Mouse (Mus musculus) liver, embryonic 13.5 days (tissue): ENCODE measurements around the gene Cplx1. TPM values are rescaled to one million over a fixed set of nuclear protein-coding genes. Genes with fewer than 3 reads are reported as not detected.
"Not testable (repeated sequence)": the region's sequence is repeated elsewhere in the genome, so short reads cannot be mapped to it uniquely, and the experiment has no call there.

Experiments used
- ATAC-seq: fragments of 200-750 bp; cut with Nextera tagmentation; 2 replicates; pipeline ENCODE4 v1.8.0; 2017; ENCODE audit warnings: low read depth, mild to moderate bottlenecking, moderate number of reproducible peaks, moderate library complexity
- DNase-seq: peaks from one replicate; pipeline ENCODE4 v3.0.0; 2022
- H3K27ac ChIP-seq: fragments of 300-500 bp; sonication (generic); 2 replicates; pipeline ENCODE4 v1.5.1; 2015; ENCODE audit warnings: moderate library complexity, mild to moderate bottlenecking, inconsistent platforms
- H3K27me3 ChIP-seq: fragments of 300-500 bp; sonication (generic); 2 replicates; pipeline ENCODE4 v1.6.1; 2015; ENCODE audit warnings: mild to moderate bottlenecking, inconsistent platforms
- H3K36me3 ChIP-seq: fragments of 300-500 bp; sonication (generic); 2 replicates; pipeline ENCODE4 v1.6.1; 2015; ENCODE audit warnings: mild to moderate bottlenecking, inconsistent platforms
- H3K4me1 ChIP-seq: fragments of 300-500 bp; sonication (generic); replicated peaks from 2 replicates; pipeline ENCODE4 v1.6.1; 2015; ENCODE audit warnings: inconsistent platforms
- H3K4me2 ChIP-seq: fragments of 300-500 bp; sonication (generic); 2 replicates; pipeline ENCODE4 v1.6.1; 2015; ENCODE audit warnings: inconsistent platforms, mild to moderate bottlenecking, moderate library complexity
- H3K4me3 ChIP-seq: fragments of 300-500 bp; sonication (generic); replicated peaks from 2 replicates; pipeline ENCODE4 v1.5.1; 2015; ENCODE audit warnings: mild to moderate bottlenecking, inconsistent platforms
- H3K9ac ChIP-seq: fragments of 300-500 bp; sonication (generic); 2 replicates; pipeline ENCODE4 v1.6.1; 2015; ENCODE audit warnings: mild to moderate bottlenecking, inconsistent platforms
- H3K9me3 ChIP-seq: fragments of 300-500 bp; sonication (generic); replicated peaks from 2 replicates; pipeline ENCODE4 v1.6.1; 2016; ENCODE audit warnings: inconsistent platforms
- WGBS: fragments of 180-500 bp; shearing (Covaris S2); methylation state at CpG from one replicate; pipeline ENCODE4 v1.1.7; 2015; ENCODE audit not compliant: insufficient replicate concordance; 5-methylcytosine and 5-hydroxymethylcytosine counted together
- polyA plus RNA-seq: library from polyadenylated mRNA; unstranded; fragments of >200 nt; fragmentation: Nextera tagmentation; extraction: Ambion mirVana; gene quantifications from 2 replicates; pipeline ENCODE4 v1.2.1, GENCODE M21; 2015

Cplx1 gene
- polyA plus RNA-seq, 1 experiment from 2014 or later: 0.06 TPM

DNA sequence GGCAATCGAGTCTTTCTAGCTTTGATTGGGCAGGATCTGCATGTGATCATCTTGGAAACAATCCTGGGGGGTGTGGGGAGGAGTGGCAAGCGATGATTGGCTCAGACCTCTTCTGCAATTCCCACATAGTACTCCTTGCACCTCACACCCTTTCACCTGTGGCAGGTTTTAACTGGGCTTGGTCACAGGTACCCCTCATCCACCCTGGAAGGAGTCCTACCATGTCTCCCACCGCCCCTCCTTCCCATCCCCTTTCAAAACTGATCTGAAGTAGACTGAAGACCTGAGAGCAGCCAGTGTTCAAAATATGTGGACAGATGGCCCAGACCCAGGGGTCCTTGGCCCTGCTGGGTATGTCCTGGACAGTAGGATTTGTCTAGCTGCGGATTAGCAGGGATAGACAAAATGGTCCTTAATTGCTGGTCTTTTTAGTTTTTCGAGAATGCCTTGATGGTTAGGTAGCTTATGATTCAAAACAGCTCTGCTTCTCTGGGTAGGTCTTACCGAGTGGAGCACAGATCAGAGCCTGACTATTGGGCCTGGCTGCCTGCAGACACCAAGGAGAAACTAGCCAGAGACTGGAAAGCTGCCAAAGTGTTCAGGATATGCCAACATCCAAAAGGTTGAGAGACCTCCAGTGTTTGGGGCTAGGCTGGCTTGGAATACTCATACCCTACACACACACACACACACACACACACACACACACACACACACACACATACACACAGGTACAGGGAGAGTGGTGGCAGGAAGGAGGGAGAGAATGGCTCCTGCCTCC is 34.1 kb downstream of the Cplx1 start:
- Histone ChIP-seq H3K9ac (no peak overlapping the region), H3K4me2 (no peak overlapping the region), H3K9me3 (no peaks in the 10 kb centered on the region), H3K27ac (no peak overlapping the region), H3K27me3 (no peaks in the 10 kb centered on the region), H3K36me3 (no peaks in the 10 kb centered on the region), H3K4me3 (no peak overlapping the region), H3K4me1 (peaks cover 6% of the 10 kb centered on the region)
- WGBS: 53% methylated on average over 6 of the region's 6 CpGs
- ATAC-seq (no peak), DNase-seq (no peak)

DNA sequence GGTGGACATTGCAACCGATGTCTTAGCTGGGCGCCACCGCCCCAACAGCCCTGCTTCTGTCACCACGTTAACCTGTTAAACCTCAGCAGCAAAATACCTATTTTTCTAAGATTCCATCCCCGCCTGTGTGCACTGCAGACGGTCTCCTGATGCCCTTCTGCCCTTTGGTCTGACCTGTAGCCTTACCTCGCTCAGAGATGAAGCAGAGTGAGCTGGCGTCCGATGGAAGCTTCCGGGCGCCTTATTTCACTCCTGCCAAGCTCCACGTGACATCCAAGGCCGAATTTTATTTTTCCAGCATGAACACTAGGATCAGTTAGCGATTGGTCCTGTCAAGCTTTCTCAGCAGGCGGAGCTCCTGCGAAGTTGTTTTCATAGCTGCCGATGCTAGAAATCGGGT is 47.5 kb downstream of the Cplx1 start:
- Histone ChIP-seq H3K9ac (no peak overlapping the region), H3K9me3 (no peaks in the 10 kb centered on the region), H3K4me2 (no peak overlapping the region), H3K27me3 (no peaks in the 10 kb centered on the region), H3K36me3 (peaks cover 76% of the 10 kb centered on the region), H3K4me3 (no peak overlapping the region), H3K27ac (no peak overlapping the region), H3K4me1 (no peaks in the 10 kb centered on the region)
- 86% methylated on average over 18 of the region's 18 CpGs for WGBS
- ATAC-seq: no peak
- DNase-seq: no peak

DNA sequence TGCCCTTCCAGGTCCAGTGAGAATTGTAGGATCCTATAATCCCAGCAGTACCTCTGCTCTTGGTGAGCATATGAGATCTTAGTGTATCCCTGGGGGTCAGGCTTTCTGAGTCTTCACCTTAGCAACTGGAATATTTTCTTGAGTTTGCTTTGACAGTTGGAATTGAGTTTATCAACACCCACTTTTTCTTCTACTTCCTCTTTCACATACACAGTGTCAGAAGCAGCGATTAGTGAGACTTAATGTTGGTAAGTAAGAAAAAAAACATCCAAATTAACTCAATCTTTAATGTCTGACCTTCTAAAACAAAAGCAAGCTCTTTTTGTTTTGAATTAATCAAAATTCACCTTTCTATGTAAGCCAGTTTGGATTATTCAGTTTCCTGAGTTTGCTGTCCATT is 48.3 kb downstream of the Cplx1 start:
- peaks cover 83% of the 10 kb centered on the region for H3K36me3 ChIP-seq
- no peak for ATAC-seq
- no peaks in the 10 kb centered on the region for H3K27me3 ChIP-seq
- H3K27ac ChIP-seq: no peak overlapping the region
- H3K9ac ChIP-seq: no peak overlapping the region
- 51% methylated on average over 1 of the region's 1 CpGs for WGBS
- H3K9me3 ChIP-seq: no peaks in the 10 kb centered on the region
- no peak for DNase-seq
- H3K4me3 ChIP-seq: no peak overlapping the region
- no peaks in the 10 kb centered on the region for H3K4me1 ChIP-seq
- H3K4me2 ChIP-seq: no peak overlapping the region

DNA sequence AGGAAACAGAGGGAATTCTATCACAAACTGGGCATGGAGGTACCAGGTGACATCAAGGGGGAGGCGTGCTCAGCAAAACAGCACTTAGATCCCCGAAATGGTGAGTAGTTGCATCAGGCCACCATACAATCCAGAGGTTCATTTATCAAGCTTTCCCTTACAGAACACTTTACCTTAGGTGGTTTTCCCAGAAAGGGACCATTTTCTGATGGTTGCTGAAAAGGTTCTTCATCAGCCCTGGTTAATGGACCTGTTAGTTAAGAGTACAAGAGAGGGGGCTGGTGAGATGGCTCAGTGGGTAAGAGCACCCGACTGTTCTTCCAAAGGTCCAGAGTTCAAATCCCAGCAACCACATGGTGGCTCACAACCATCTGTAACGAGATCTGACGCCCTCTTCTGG is 63.7 kb downstream of the Cplx1 start:
- H3K4me1 ChIP-seq: peaks cover 15% of the 10 kb centered on the region
- H3K27me3 ChIP-seq, H3K9ac ChIP-seq, H3K27ac ChIP-seq, ATAC-seq, H3K4me3 ChIP-seq, H3K9me3 ChIP-seq, H3K4me2 ChIP-seq, DNase-seq: not testable (repeated sequence)
- H3K36me3 ChIP-seq: peaks cover 64% of the 10 kb centered on the region
- WGBS: 83% methylated on average over 5 of the region's 5 CpGs

DNA sequence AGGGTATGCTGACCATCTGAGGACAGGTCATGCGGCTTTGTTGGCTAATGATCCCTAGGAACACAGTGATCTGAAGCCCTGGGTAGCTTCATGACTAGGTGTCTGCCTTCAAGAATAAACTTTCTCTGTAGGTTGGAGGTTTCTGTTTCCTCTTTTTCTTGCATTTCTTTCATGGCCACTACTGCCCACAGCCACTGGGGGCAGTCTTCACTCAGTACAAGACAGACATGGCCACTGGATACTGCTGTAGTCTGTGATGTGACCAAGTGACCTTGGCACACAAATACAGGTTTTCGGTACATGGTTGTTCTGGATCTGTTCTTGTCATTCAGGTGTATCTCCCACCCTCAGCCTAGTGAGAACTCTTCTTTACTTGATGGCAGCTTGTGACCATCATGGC is 64.6 kb downstream of the Cplx1 start:
- no peak overlapping the region for H3K27ac ChIP-seq
- ATAC-seq (no peak), DNase-seq (no peak)
- no peaks in the 10 kb centered on the region for H3K9me3 ChIP-seq
- peaks cover 56% of the 10 kb centered on the region for H3K36me3 ChIP-seq
- H3K4me3 ChIP-seq: no peak overlapping the region
- peaks cover 15% of the 10 kb centered on the region for H3K4me1 ChIP-seq
- H3K9ac ChIP-seq: no peak overlapping the region
- H3K4me2 ChIP-seq: no peak overlapping the region
- 79% methylated on average over 2 of the region's 2 CpGs for WGBS
- H3K27me3 ChIP-seq: no peaks in the 10 kb centered on the region

DNA sequence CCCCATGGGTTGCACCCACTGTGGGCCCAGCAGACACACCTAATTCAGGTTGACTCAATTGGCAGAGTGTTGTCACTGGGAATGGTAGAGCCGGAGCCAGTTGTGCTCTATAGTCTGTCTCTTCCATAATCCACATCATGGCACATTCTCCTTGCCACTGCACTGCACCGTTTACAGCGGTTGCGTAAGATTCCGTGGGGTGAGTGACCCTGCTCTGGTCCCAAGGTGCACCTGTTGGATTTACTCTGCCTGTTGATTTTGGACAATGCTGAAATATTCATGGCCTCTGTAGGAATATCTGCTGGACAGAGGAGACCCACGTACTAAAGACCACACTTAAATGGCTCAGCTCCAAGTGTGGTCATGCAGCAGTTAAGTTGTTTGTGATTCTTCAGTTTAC is 66.8 kb downstream of the Cplx1 start:
- Histone ChIP-seq H3K4me3 (no peak overlapping the region), H3K27me3 (no peaks in the 10 kb centered on the region), H3K27ac (no peak overlapping the region), H3K4me2 (no peak overlapping the region), H3K36me3 (peaks cover 49% of the 10 kb centered on the region), H3K9ac (no peak overlapping the region), H3K4me1 (peaks cover 15% of the 10 kb centered on the region), H3K9me3 (no peaks in the 10 kb centered on the region)
- peak; percentile 55 for ATAC-seq
- WGBS: 81% methylated on average over 6 of the region's 6 CpGs
- DNase-seq: no peak

DNA sequence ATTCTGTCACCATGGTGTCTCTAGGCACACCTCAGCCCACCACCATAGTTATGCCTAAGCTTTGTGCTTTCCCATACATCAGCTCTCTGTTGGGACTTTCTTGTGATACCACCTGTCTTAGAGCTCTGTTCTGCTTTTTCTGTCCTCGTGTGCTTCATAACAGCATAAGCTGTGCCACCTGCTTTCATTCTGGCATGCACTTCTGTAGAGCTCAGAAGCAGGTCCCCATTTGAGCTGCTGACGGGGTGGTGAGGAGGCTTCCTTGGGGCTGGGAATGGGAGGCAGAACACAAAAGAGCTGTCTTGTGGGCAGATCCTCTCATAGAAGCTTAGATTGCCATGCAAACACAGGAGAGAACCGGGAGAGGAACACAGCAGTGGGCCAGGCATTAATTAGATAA is 73.8 kb downstream of the Cplx1 start:
- ATAC-seq: no peak
- Histone ChIP-seq H3K4me2 (no peak overlapping the region), H3K36me3 (peaks cover 78% of the 10 kb centered on the region)

DNA sequence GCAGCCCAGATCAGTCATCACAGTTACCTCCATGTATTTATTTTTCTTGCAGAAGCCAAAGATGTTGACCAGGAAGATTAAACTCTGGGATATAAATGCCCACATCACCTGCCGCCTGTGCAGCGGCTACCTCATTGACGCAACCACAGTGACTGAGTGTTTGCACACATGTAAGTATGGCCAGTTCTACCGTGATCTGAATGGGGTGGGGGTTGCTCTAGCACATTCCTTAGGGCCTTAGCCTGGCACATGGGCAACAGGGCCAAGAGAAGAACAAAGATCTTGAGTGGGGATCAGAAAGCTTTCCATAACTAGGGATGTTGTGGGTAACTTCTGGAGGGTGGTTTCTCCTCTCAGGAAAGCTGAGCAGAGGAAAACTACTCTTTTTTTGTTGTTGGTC is 76.1 kb downstream of the Cplx1 start:
- Histone ChIP-seq H3K4me1 (peaks cover 19% of the 10 kb centered on the region), H3K27ac (no peak overlapping the region), H3K4me3 (no peak overlapping the region), H3K36me3 (peaks cover 72% of the 10 kb centered on the region), H3K27me3 (no peaks in the 10 kb centered on the region), H3K9ac (no peak overlapping the region), H3K4me2 (no peak overlapping the region), H3K9me3 (no peaks in the 10 kb centered on the region)
- DNase-seq (no peak), ATAC-seq (no peak)
- WGBS: 79% methylated on average over 4 of the region's 4 CpGs

More for the DNA sequence above, 73.8 kb downstream of the Cplx1 start:
- Histone ChIP-seq H3K27ac (no peak overlapping the region), H3K4me3 (no peak overlapping the region), H3K27me3 (no peaks in the 10 kb centered on the region), H3K4me1 (peaks cover 7% of the 10 kb centered on the region; the same call in 1 of the 2 replicates), H3K9ac (no peak overlapping the region), H3K9me3 (no peaks in the 10 kb centered on the region)
- 77% methylated on average over 3 of the region's 3 CpGs for WGBS
- DNase-seq: no peak

DNA sequence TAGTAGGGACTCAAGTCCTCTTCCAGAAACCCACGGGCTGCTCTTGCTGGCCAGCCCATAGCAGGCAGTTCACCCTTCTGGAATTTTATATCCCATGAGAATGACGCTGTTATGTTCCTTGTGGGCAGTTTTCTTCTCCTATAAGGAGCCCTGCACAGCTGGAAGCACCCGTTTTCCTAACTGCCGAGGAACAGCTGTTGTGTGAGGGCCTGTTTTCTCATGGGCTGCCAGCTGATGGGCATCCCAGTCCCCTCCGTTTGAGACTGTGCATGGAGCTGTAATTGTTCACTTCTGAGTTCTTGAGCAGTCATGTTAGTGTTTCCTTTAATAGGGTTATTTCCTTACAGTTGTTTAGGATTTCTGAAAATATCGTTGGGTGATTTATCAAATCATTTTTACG is 80.2 kb downstream of the Cplx1 start:
- ATAC-seq: no peak
- peaks cover 59% of the 10 kb centered on the region for H3K4me1 ChIP-seq
- WGBS: 81% methylated on average over 7 of the region's 7 CpGs

More for the DNA sequence above, 80.2 kb downstream of the Cplx1 start:
- H3K4me3 ChIP-seq: no peak overlapping the region
- H3K27ac ChIP-seq: no peak overlapping the region
- H3K36me3 ChIP-seq: peaks cover 36% of the 10 kb centered on the region
- no peak for DNase-seq
- H3K9me3 ChIP-seq: no peaks in the 10 kb centered on the region
- no peaks in the 10 kb centered on the region for H3K27me3 ChIP-seq
- no peak overlapping the region for H3K9ac ChIP-seq
- H3K4me2 ChIP-seq: no peak overlapping the region

Other genes starting within 250 kb of the Cplx1 start
- 3.5 and 4.6 TPM in 2 replicates for gene Pigg, start 237.4 kb downstream of the Cplx1 start, polyA plus RNA-seq
- gene Gm42517, start 182.1 kb downstream of the Cplx1 start, polyA plus RNA-seq: 0.05 and 0.07 TPM in 2 replicates
- 0.07 and 0.15 TPM in 2 replicates for gene Pde6b, start 161.6 kb downstream of the Cplx1 start, polyA plus RNA-seq
- gene Atp5k, start 115.6 kb downstream of the Cplx1 start, polyA plus RNA-seq: 328 and 358 TPM in 2 replicates
- 0.07 and 0.15 TPM in 2 replicates for gene Mfsd7a, start 101.1 kb downstream of the Cplx1 start, polyA plus RNA-seq
- gene Pcgf3, start 88.8 kb downstream of the Cplx1 start, polyA plus RNA-seq: 5.7 and 7.8 TPM in 2 replicates
- gene Gak, start 79.7 kb upstream of the Cplx1 start, polyA plus RNA-seq: 23.1 and 33.3 TPM in 2 replicates
- gene Tmem175, start 79.7 kb upstream of the Cplx1 start, polyA plus RNA-seq: 12.9 and 13.9 TPM in 2 replicates
- 3.4 and 3.8 TPM in 2 replicates for gene Idua, start 110.3 kb upstream of the Cplx1 start, polyA plus RNA-seq
- gene Dgkq, start 119.6 kb upstream of the Cplx1 start, polyA plus RNA-seq: 2.9 and 3.6 TPM in 2 replicates
- gene Slc26a1, start 125.5 kb upstream of the Cplx1 start, polyA plus RNA-seq: 12.0 and 12.7 TPM in 2 replicates
- 7.5 and 8.8 TPM in 2 replicates for gene Fgfrl1, start 142.4 kb upstream of the Cplx1 start, polyA plus RNA-seq
- gene Rnf212, start 225.0 kb upstream of the Cplx1 start, polyA plus RNA-seq: 4.1 and 4.7 TPM in 2 replicates
- not detected in 2 replicates for gene Tmed11, start 245.3 kb upstream of the Cplx1 start, polyA plus RNA-seq